Mouse (Mus musculus): ENCODE data around the gene Naa35. TPM values are rescaled to one million over a fixed set of nuclear protein-coding genes. Genes with fewer than 3 reads are reported as not detected.
"Not testable (repeated sequence)": the region's sequence is repeated elsewhere in the genome, so short reads cannot be mapped to it uniquely, and the experiment has no call there.

Naa35 gene
- polyA plus RNA-seq, 1 experiment, result 78.4 TPM

DNA sequence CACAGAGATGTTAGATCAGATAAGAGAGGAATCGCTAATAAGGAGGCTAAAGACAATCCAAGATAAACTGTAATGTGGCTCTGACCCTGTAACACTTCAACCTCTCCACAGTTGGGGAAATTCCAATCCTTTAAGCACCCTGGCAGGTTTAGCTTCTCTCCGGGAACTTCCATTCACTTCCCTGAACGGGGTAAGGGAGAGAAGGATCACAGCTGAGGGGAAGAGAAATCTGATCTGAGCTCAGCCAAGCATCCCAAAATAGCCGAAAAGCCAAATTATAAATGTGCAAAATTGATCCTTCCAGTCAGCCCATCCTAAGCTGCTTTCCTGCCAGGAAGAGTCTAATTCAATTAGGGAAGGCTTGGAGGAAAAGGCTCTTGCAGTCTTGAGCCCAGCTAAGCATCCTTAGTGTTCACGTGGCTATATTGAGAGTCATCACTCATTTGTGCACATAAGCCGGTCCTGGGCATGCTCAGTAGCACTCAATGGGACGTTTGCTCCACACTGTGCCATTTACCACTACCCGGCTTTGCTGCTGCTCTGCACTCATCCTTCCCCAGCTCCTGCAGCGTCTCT lies 19.0 kb upstream of the Naa35 start:
- Histone ChIP-seq H3K27ac (ENCODE audit: insufficient read depth, low read length) (no peak overlapping the region), H3K4me3 (ENCODE audit: insufficient read depth, low read length) (no peak overlapping the region), H3K4me1 (ENCODE audit: control insufficient read depth, insufficient read depth, low read length) (0 out of 2 replicates have a peak, but pooled peaks cover 2% of the 10 kb centered on the region)
- no peak for TF ChIP-seq CTCF (IDR thresholded peaks at IDR 0.05; ENCODE audit: extremely low read depth, insufficient read depth, low read length)
- peak; percentile 56; the same call in 1 of the 2 replicates for TF ChIP-seq POLR2A (IDR thresholded peaks at IDR 0.05; ENCODE audit: extremely low read depth, insufficient read depth, low read length)

GRCm38 (mm10) chr13:59571107-59571506 lies 14.0 kb upstream of the Naa35 start:
- TF ChIP-seq CTCF (IDR thresholded peaks at IDR 0.05; ENCODE audit: extremely low read depth, insufficient read depth, low read length) (no peak), POLR2A (IDR thresholded peaks at IDR 0.05; ENCODE audit: extremely low read depth, insufficient read depth, low read length) (no peak)
- Histone ChIP-seq H3K4me3 (ENCODE audit: insufficient read depth, low read length) (no peak overlapping the region), H3K4me1 (ENCODE audit: control insufficient read depth, insufficient read depth, low read length) (no peaks in the 10 kb centered on the region), H3K27ac (ENCODE audit: insufficient read depth, low read length) (no peak overlapping the region)

DNA sequence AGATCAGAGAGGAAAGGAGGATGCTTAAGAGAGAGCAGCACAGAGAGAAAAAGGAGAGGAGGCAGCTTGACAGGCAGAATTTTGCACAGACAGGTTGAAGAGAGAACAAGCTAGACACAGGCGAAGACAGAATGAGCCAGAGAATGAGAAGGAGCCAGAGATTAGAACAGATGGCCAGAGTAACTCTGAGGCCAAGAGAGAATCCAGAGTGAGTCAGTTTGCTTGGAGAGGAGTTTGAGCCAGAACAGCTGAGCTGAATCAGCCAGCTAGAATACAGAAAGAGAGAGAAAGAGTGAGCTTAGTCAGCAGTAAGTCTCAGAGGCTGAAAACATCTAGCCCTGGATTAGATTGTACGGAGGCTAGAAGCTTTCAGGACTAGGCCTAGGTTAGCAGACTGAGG lies 12.5 kb upstream of the Naa35 start:
- H3K27ac ChIP-seq (ENCODE audit: insufficient read depth, low read length), result no peak overlapping the region

DNA sequence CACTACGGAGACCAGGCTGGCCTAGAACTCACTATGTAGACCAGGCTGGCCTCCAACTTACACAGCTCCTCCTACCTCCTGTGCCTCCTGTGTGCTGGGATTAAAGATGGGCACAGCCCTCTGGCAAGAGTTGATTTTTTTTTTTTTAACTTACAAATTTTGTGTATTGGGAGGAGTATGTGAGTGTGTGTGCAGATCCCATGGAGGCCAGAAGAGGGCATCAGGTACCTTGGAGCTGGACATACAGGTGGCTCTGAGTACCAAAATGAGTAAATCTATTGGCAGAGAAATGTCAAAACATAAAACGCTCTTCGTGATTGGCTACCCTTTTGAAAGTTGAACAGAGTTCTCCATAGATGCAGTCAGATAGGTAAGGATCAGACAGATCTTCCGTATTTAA lies 4.1 kb upstream of the Naa35 start:
- Histone ChIP-seq H3K27ac (ENCODE audit: insufficient read depth, low read length) (no peak overlapping the region), H3K4me3 (ENCODE audit: insufficient read depth, low read length) (no peak overlapping the region), H3K4me1 (ENCODE audit: control insufficient read depth, insufficient read depth, low read length) (no peaks in the 10 kb centered on the region)
- TF ChIP-seq POLR2A (IDR thresholded peaks at IDR 0.05; ENCODE audit: extremely low read depth, insufficient read depth, low read length) (no peak), CTCF (IDR thresholded peaks at IDR 0.05; ENCODE audit: extremely low read depth, insufficient read depth, low read length) (no peak)

More for the DNA sequence above, 12.5 kb upstream of the Naa35 start:
- H3K4me3 ChIP-seq (ENCODE audit: insufficient read depth, low read length), result no peak overlapping the region
- TF ChIP-seq POLR2A (IDR thresholded peaks at IDR 0.05; ENCODE audit: extremely low read depth, insufficient read depth, low read length) (no peak), CTCF (IDR thresholded peaks at IDR 0.05; ENCODE audit: extremely low read depth, insufficient read depth, low read length) (no peak)
- no peaks in the 10 kb centered on the region for H3K4me1 ChIP-seq (ENCODE audit: control insufficient read depth, insufficient read depth, low read length)

DNA sequence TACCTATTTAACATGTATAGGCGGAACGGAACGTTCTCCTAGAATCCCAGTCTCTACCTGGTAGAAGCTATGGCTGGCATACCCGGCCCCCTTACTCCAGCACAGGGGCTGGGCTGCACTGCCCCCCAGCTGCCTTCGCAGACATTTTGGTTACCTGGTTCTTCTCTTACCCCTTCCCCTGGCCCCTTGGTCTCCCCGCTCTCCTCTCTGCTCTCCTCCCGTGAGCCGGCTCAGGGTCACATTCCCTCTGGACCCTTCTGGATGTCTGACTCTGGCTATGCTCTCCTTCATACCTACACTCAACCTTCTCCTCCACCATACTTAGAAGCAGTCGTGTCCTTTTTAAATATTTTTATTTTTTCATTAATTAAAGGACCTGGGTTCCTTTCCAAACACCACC lies 578 bp upstream of the Naa35 start:
- H3K27ac ChIP-seq (ENCODE audit: insufficient read depth, low read length), result peak overlapping the region; percentile 41
- H3K4me3 ChIP-seq (ENCODE audit: insufficient read depth, low read length), result peak overlapping the region; percentile 71
- peaks cover 4% of the 10 kb centered on the region; the same call in 1 of the 2 replicates for H3K4me1 ChIP-seq (ENCODE audit: control insufficient read depth, insufficient read depth, low read length)
- TF ChIP-seq CTCF (IDR thresholded peaks at IDR 0.05; ENCODE audit: extremely low read depth, insufficient read depth, low read length) (no peak), POLR2A (IDR thresholded peaks at IDR 0.05; ENCODE audit: extremely low read depth, insufficient read depth, low read length) (no peak)

DNA sequence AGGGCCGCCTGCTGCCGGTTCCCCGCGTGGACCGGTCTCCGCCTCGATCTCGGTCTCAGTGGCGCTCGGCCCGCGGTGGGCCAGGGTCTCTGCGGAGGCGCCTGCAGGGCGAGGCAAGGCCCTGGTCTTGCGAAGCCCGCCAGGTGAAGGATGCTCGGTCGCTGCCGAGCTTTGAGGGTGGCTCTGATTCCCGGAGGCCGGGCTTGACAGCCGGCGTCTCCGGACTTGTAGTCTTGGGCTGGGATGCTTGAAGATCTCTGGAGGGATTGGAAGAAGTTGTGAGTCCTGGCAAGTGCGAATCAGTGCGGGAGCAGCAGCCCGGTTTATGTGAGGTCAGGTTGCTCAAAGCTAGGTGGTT lies 568 bp downstream of the Naa35 start:
- Histone ChIP-seq H3K4me3 (ENCODE audit: insufficient read depth, low read length) (peak overlapping the region; percentile 71), H3K27ac (ENCODE audit: insufficient read depth, low read length) (no peak overlapping the region), H3K4me1 (ENCODE audit: control insufficient read depth, insufficient read depth, low read length) (peaks cover 4% of the 10 kb centered on the region; the same call in 1 of the 2 replicates)
- TF ChIP-seq POLR2A (IDR thresholded peaks at IDR 0.05; ENCODE audit: extremely low read depth, insufficient read depth, low read length) (no peak), CTCF (IDR thresholded peaks at IDR 0.05; ENCODE audit: extremely low read depth, insufficient read depth, low read length) (no peak)

- Histone ChIP-seq H3K27ac (ENCODE audit: insufficient read depth, low read length) (no peak overlapping the region), H3K4me1 (ENCODE audit: control insufficient read depth, insufficient read depth, low read length) (peaks cover 4% of the 10 kb centered on the region; the same call in 1 of the 2 replicates), H3K4me3 (ENCODE audit: insufficient read depth, low read length) (no peak overlapping the region)
- TF ChIP-seq CTCF (IDR thresholded peaks at IDR 0.05; ENCODE audit: extremely low read depth, insufficient read depth, low read length) (no peak), POLR2A (IDR thresholded peaks at IDR 0.05; ENCODE audit: extremely low read depth, insufficient read depth, low read length) (no peak)
These were observed 2.1 kb downstream of the Naa35 start for GRCm38 (mm10) chr13:59587201-59587600.

- peaks cover 4% of the 10 kb centered on the region; the same call in 1 of the 2 replicates for H3K4me1 ChIP-seq (ENCODE audit: control insufficient read depth, insufficient read depth, low read length)
- no peak for TF ChIP-seq CTCF (IDR thresholded peaks at IDR 0.05; ENCODE audit: extremely low read depth, insufficient read depth, low read length)
- no peak for TF ChIP-seq POLR2A (IDR thresholded peaks at IDR 0.05; ENCODE audit: extremely low read depth, insufficient read depth, low read length)
- H3K27ac ChIP-seq (ENCODE audit: insufficient read depth, low read length), result no peak overlapping the region
- no peak overlapping the region for H3K4me3 ChIP-seq (ENCODE audit: insufficient read depth, low read length)
These were observed 4.6 kb downstream of the Naa35 start for GRCm38 (mm10) chr13:59589672-59590071.

- peaks cover 4% of the 10 kb centered on the region; the same call in 1 of the 2 replicates for H3K4me1 ChIP-seq (ENCODE audit: control insufficient read depth, insufficient read depth, low read length)
- H3K4me3 ChIP-seq (ENCODE audit: insufficient read depth, low read length), result no peak overlapping the region
- TF ChIP-seq CTCF (IDR thresholded peaks at IDR 0.05; ENCODE audit: extremely low read depth, insufficient read depth, low read length), result no peak
- TF ChIP-seq POLR2A (IDR thresholded peaks at IDR 0.05; ENCODE audit: extremely low read depth, insufficient read depth, low read length), result no peak
- no peak overlapping the region for H3K27ac ChIP-seq (ENCODE audit: insufficient read depth, low read length)
These were observed 5.6 kb downstream of the Naa35 start for GRCm38 (mm10) chr13:59590691-59591090.

GRCm38 (mm10) chr13:59592058-59592457 lies 7.0 kb downstream of the Naa35 start:
- not testable (repeated sequence) for H3K4me1 ChIP-seq (ENCODE audit: control insufficient read depth, insufficient read depth, low read length); H3K4me3 ChIP-seq (ENCODE audit: insufficient read depth, low read length); H3K27ac ChIP-seq (ENCODE audit: insufficient read depth, low read length)
